Comparison of ENCODE assay signal across 21 mouse cellular contexts in genomic region chr5:112069917-112070316, GRCm38 (mm10).
DNase-seq lines count a peak whose midpoint lies in the region; TF ChIP-seq lines count a peak whose summit lies in the region.
"Had no signal": no experiment of that assay in that cellular context is flagged by ENCODE, and none has a peak within 500 bp of the region (broad histone marks: within the 10 kb centered on the region; RNA-seq: fewer than 3 reads in every experiment).

No protein-coding gene starts in this region.

- H3K9ac ChIP-seq in ES-E14 (ENCODE audit: insufficient read depth, low read depth, low read length, poor library complexity, severe bottlenecking) = no peak overlapping the region
- H3K9ac ChIP-seq: embryonic facial prominence, embryonic 13.5 days; embryonic facial prominence, embryonic 15.5 days; forebrain, embryonic 13.5 days; forebrain, embryonic 15.5 days had no signal

- no peaks in the 10 kb centered on the region for H3K36me3 ChIP-seq in ES-E14 (ENCODE audit: control insufficient read depth, insufficient read depth, low read length, poor library complexity, severe bottlenecking)
- H3K36me3 ChIP-seq: embryonic facial prominence, embryonic 13.5 days; embryonic facial prominence, embryonic 15.5 days; forebrain, embryonic 15.5 days; G1E had no signal

- no peak overlapping the region for H3K4me3 ChIP-seq in ES-E14 (ENCODE audit: insufficient read depth in 1 of 2, low read depth in 1 of 2, low read length in 2 of 2, poor library complexity in 1 of 2, severe bottlenecking in 1 of 2)
- H3K4me3 ChIP-seq: embryonic facial prominence, embryonic 13.5 days; embryonic facial prominence, embryonic 15.5 days; erythroblast, embryonic 14.5 days; forebrain, embryonic 13.5 days; forebrain, embryonic 15.5 days had no signal

- H3K4me1 ChIP-seq in ES-E14 (ENCODE audit: control insufficient read depth in 2 of 2, insufficient read depth in 2 of 2, low read length in 2 of 2, poor library complexity in 1 of 2) = no peaks in the 10 kb centered on the region
- H3K4me1 ChIP-seq: embryonic facial prominence, embryonic 13.5 days; embryonic facial prominence, embryonic 15.5 days had no signal

- no peaks in the 10 kb centered on the region for H3K9me3 ChIP-seq in ES-E14 (ENCODE audit: control insufficient read depth, insufficient read depth, low read depth, low read length)
- H3K9me3 ChIP-seq: embryonic facial prominence, embryonic 13.5 days; embryonic facial prominence, embryonic 15.5 days; forebrain, embryonic 13.5 days; forebrain, embryonic 15.5 days had no signal

- DNase-seq in left cerebral cortex, postnatal 14 days (ENCODE audit: low spot score in 2 of 2) = peak; percentile 24 to 40
- DNase-seq in left cerebral cortex, adult 9 months (ENCODE audit: low spot score in 2 of 2) = no peak
- DNase-seq in ES-E14 (ENCODE audit: low read depth, low spot score) = no peak
- peak; percentile 12 for DNase-seq in NIH3T3 (ENCODE audit: low read depth)
- DNase-seq in kidney, postnatal 4 days = no peak
- DNase-seq: adrenal gland, adult 2 months; adrenal gland, postnatal 10 days; adrenal gland, postnatal 25 days; cerebellum, adult 11 months; cerebellum, adult 18-20 months; cerebellum, adult 8-10 months; cerebellum, adult 9-11 months; cerebellum, postnatal 14 days; cerebellum, postnatal 36 days; embryo, embryonic 11 days had no signal

- in situ Hi-C loops in ES-E14 (cut with MboI; ENCODE audit: low sequenced_read_pairs in 2 of 2, unreplicated experiment in 2 of 2) = no loop called here

- intact Hi-C loops in left cerebral cortex, postnatal 14 days (cut with DNase I) = no loop called here

- no peak overlapping the region for H3K27ac ChIP-seq in ES-E14 (ENCODE audit: insufficient read depth, low read depth, low read length, poor library complexity, severe bottlenecking)
- H3K27ac ChIP-seq: embryonic facial prominence, embryonic 13.5 days; embryonic facial prominence, embryonic 15.5 days; forebrain, embryonic 13.5 days; forebrain, embryonic 15.5 days had no signal

TF ChIP-seq in ES-E14, 5 proteins besides CTCF, POLR2A, EP300 and RAD21:
- TF ChIP-seq HCFC1 (IDR thresholded peaks at IDR 0.05; ENCODE audit: borderline replicate concordance, insufficient read depth, low read length) = no peak
- TF ChIP-seq MAFK (IDR thresholded peaks at IDR 0.05; ENCODE audit: insufficient read depth, low read depth, low read length) = no peak
- TF ChIP-seq ZNF384 (IDR thresholded peaks at IDR 0.05; ENCODE audit: low read depth, low read length) = peak; percentile 73; the same call in 1 of the 2 replicates
- no peak for TF ChIP-seq CHD2 (IDR thresholded peaks at IDR 0.05; ENCODE audit: low read depth, low read length)
- no peak for TF ChIP-seq ZC3H11A (IDR thresholded peaks at IDR 0.05; ENCODE audit: borderline replicate concordance, low read depth, low read length)

Comparison
In these comparisons a context has a peak if more than half of its experiments do, and no peak if none do; other contexts are left out.
1. DNase-seq: peak in left cerebral cortex, postnatal 14 days (2 of 2) and NIH3T3 (single experiment); none in left cerebral cortex, adult 9 months (0 of 2), ES-E14 (single experiment) and kidney, postnatal 4 days (0 of 2).